Mouse (Mus musculus) midbrain, embryonic 16.5 days (tissue): ENCODE measurements around the gene Ctsw. TPM values are rescaled to one million over a fixed set of nuclear protein-coding genes. Genes with fewer than 3 reads are reported as not detected.

Experiments used
- ATAC-seq: fragments of 200-750 bp; cut with Nextera tagmentation; 2 replicates; pipeline ENCODE4 v1.8.0; 2017; ENCODE audit warnings: moderate TSS enrichment
- H3K27ac ChIP-seq: fragments of 300-500 bp; sonication (generic); 2 replicates; pipeline ENCODE4 v1.5.1; 2014; ENCODE audit warnings: mild to moderate bottlenecking, low read length, mixed read lengths
- H3K27me3 ChIP-seq: fragments of 300-500 bp; sonication (generic); 2 replicates; pipeline ENCODE4 v1.6.1; 2014; ENCODE audit warnings: low read depth, low read length, mixed read lengths; ENCODE audit not compliant: control insufficient read depth, insufficient read depth
- H3K36me3 ChIP-seq: fragments of 300-500 bp; sonication (generic); 2 replicates; pipeline ENCODE4 v1.6.1; 2014; ENCODE audit warnings: mild to moderate bottlenecking, low read length, moderate library complexity, mixed read lengths; ENCODE audit not compliant: control insufficient read depth, insufficient read depth
- H3K4me1 ChIP-seq: fragments of 300-500 bp; sonication (generic); 2 replicates; pipeline ENCODE4 v1.6.1; 2014; ENCODE audit warnings: mild to moderate bottlenecking, low read length, mixed read lengths; ENCODE audit not compliant: control insufficient read depth, insufficient read depth
- H3K4me2 ChIP-seq: fragments of 300-500 bp; sonication (generic); 2 replicates; pipeline ENCODE4 v1.6.1; 2014; ENCODE audit warnings: mild to moderate bottlenecking, low read length, mixed read lengths
- H3K4me3 ChIP-seq: fragments of 300-500 bp; sonication (generic); 2 replicates; pipeline ENCODE4 v1.5.1; 2014; ENCODE audit warnings: low read depth, mild to moderate bottlenecking, low read length, moderate library complexity, mixed read lengths
- H3K9ac ChIP-seq: fragments of 300-500 bp; sonication (generic); 2 replicates; pipeline ENCODE4 v1.6.1; 2014; ENCODE audit warnings: low read depth, low read length, mixed read lengths
- H3K9me3 ChIP-seq: fragments of 300-500 bp; sonication (generic); replicated peaks from 2 replicates; pipeline ENCODE4 v1.6.1; 2014; ENCODE audit warnings: mild to moderate bottlenecking, low read length, mixed read lengths; ENCODE audit not compliant: control insufficient read depth, poor library complexity, severe bottlenecking
- WGBS: fragments of 180-500 bp; shearing (Covaris S2); extraction: QIAGEN DNeasy Blood & Tissue Kit; methylation state at CpG from one replicate; pipeline ENCODE4 v1.1.7; 2014; 5-methylcytosine and 5-hydroxymethylcytosine counted together
- polyA plus RNA-seq: library from polyadenylated mRNA; unstranded; fragments of >200 nt; fragmentation: Nextera tagmentation; extraction: Ambion mirVana; gene quantifications from 2 replicates; pipeline ENCODE4 v1.2.1, GENCODE M21; 2015

Ctsw gene
- polyA plus RNA-seq, 1 experiment from 2014 or later: 5.2 TPM

DNA sequence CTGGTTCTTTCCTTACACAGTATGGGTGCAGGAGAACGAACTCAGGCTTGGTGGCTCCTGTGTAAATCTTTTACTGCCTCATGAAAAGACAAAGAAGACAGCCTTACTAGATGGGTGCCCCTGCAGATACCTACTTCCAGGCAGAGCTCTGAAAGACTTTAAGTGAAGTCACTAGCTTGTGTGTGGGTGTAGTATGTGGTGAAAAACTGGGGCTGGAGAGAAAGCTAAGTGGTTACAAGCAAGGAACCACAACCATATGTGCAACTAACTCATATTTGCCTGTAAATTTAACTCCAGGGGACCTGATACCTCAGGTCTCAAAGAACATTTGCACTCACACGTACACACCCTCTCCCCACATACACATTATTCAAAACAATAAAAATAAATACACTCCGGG lies 8.4 kb downstream of the Ctsw start:
- H3K9me3 ChIP-seq: no peaks in the 10 kb centered on the region
- H3K4me1 ChIP-seq: peaks cover 45% of the 10 kb centered on the region
- H3K4me2 ChIP-seq: peak overlapping the region; percentile 98
- H3K27me3 ChIP-seq: no peaks in the 10 kb centered on the region
- peaks cover 5% of the 10 kb centered on the region; the same call in 1 of the 2 replicates for H3K36me3 ChIP-seq
- peak overlapping the region; percentile 87 for H3K9ac ChIP-seq
- ATAC-seq: no peak
- 28% methylated on average over 3 of the region's 3 CpGs for WGBS
- peak overlapping the region; percentile 84 for H3K4me3 ChIP-seq
- peak overlapping the region; percentile 86 for H3K27ac ChIP-seq

DNA sequence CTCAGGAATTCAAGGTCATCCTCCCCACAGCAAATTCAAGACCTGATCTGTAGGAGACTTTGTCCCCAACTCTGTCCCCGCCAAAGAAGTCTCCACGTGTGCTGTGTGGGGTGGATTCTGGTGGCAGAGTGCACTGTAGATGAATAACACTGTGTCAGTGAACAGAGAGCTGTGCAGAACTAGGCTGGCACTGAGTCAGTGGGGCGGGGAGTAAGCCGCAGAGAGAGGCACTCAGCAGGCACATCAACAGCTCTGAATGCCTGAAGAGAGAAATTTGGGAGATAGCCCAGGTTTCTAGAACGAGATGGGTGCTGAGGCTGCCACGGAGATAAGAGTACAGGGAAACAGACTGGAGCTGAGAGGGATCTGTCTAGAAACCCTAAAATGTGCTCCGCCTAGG lies 9.3 kb downstream of the Ctsw start:
- Histone ChIP-seq H3K4me1 (peaks cover 44% of the 10 kb centered on the region), H3K9me3 (no peaks in the 10 kb centered on the region)
- 67% methylated on average over 7 of the region's 7 CpGs for WGBS

DNA sequence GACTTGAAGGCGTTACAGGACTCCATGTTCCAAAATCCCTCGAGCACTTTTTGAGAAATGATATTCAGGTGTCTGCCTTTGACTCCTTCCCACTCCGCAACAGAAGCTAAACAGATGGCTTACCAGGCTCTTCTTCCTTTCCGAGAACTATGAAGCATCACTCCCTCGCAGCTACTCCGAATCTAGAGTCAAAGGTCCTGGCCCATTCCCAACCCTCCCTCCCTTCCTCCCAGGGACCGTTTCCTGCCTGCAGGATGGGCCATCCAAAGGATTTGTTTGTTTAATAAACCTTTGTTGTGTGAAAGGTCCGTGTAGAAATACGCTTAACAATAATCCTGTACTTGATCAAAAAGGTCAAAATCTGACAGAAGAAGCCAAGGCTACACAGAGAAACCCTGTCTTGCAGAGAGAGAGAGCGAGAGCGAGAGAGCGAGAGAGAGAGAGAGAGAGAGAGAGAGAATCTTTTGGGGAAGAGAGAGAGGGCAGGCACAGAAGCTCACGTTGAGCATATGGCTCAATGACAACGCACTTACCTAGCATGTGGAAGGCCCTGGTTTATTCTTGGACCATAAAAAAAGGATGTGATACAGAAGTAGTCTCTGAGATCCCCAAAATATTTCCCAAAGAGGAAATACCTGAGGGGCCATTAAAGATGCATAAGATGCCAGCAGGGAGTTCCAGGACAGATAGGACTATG lies 10.4 kb downstream of the Ctsw start, which contains the start of gene Ccdc85b:
Gene Ccdc85b, minus strand, starts transcription at position 149 of the 697 bp plus-strand sequence.
- Histone ChIP-seq H3K4me2 (peak within 1 kb of the TSS; percentile 98), H3K4me1 (peaks cover 39% of the 10 kb centered on the region), H3K9me3 (no peaks in the 10 kb centered on the region), H3K9ac (peak within 1 kb of the TSS; percentile 95), H3K4me3 (peak within 1 kb of the TSS; percentile 82), H3K27ac (peak within 1 kb of the TSS; percentile 98), H3K36me3 (no peaks in the 10 kb centered on the region), H3K27me3 (no peaks in the 10 kb centered on the region)
- no peak; the same call in 1 of the 2 replicates for ATAC-seq
- WGBS: 18% methylated on average over 14 of the region's 14 CpGs

More for the DNA sequence above, 9.3 kb downstream of the Ctsw start:
- no peak overlapping the region for H3K4me2 ChIP-seq
- H3K27me3 ChIP-seq: no peaks in the 10 kb centered on the region
- no peak overlapping the region for H3K9ac ChIP-seq
- no peak overlapping the region for H3K4me3 ChIP-seq
- H3K36me3 ChIP-seq: no peaks in the 10 kb centered on the region
- ATAC-seq: no peak
- no peak overlapping the region for H3K27ac ChIP-seq

DNA sequence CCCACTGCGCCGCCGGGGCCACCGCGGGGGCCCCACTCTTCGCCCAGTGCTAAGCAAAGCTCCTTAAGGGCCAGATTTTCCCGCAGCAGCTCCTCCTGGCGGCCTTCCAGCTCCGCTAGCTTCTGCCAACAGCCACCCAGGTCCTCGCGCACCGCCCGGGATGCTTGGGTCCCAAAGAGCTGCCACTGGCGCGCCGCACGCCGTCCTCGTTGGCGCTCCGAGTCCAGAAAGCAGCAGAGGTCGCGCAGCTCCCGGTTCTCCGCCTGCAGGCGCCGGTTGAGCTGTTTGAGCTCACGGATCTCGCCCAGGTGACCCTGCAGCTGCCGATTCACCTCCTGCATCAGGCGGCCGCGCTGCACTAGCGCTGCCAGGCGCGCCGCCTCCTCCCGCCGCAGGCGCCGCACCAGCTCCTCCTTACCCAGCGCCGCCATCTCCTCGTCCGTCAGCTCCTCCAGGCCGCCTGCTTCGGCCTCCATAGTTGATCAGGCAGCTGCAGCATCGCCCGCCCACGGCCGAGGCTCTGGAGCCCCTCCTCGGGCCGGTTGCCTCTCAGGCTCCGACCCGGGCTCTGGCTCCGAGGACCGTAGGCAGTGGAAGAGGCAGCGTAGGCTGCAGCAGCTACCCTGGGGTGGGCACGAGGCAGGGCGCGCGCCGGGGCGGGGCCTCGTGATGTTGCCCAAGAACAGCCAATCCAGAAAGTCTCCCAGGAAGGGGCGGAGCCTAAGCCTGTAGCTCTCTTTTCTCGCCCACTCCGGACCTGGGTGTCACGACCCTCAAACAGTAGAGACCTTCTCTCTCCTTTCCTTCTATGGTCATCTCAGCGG lies 11.2 kb downstream of the Ctsw start:
- Histone ChIP-seq H3K27ac (peak overlapping the region; percentile 98), H3K27me3 (no peaks in the 10 kb centered on the region), H3K9me3 (no peaks in the 10 kb centered on the region), H3K4me3 (peak overlapping the region; percentile 82), H3K4me2 (peak overlapping the region; percentile 98), H3K9ac (peak overlapping the region; percentile 95), H3K4me1 (peaks cover 39% of the 10 kb centered on the region), H3K36me3 (no peaks in the 10 kb centered on the region)
- peak; percentile 94 for ATAC-seq
- 0% methylated on average over 69 of the region's 70 CpGs for WGBS

DNA sequence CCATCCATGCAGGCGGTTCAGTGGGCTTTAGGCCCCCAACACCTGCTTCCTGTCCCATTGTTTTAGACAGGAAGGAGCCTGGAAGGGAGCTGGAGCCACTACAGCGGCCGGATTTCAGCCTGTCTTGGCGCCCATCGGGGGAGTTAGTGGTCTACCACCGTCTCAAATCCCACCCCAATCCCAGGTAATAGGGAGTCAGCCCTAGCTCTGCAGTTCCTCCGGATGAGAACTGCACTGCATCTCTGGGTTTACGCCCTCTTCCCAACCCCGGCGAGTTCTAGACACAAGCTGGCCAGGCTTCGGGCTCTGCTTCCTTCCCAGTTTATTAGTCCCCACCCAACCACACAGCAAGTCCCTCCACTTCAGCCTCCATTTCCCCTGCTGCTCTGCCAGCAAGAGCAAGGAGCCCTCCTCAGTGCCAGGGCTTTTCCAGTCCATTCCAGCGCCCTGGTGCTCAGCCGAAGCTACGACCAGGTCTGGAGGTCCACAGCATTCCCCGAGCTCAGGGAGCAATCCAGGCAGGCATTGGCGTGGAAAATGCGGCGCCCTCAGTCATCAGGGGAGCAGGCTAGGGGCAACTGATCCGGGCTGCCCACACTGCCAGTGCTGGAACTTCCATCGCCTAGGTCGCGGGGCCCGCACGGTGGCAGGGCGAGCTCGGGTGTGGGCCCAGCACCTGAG lies 11.9 kb downstream of the Ctsw start:
- ATAC-seq: no peak; the same call in 1 of the 2 replicates
- 5% methylated on average over 26 of the region's 26 CpGs for WGBS
- H3K36me3 ChIP-seq: no peaks in the 10 kb centered on the region
- H3K9ac ChIP-seq: peak overlapping the region; percentile 95
- H3K9me3 ChIP-seq: no peaks in the 10 kb centered on the region
- H3K4me1 ChIP-seq: peaks cover 36% of the 10 kb centered on the region
- H3K4me3 ChIP-seq: peak overlapping the region; percentile 82
- H3K27ac ChIP-seq: peak overlapping the region; percentile 98
- H3K4me2 ChIP-seq: peak overlapping the region; percentile 98
- H3K27me3 ChIP-seq: no peaks in the 10 kb centered on the region

DNA sequence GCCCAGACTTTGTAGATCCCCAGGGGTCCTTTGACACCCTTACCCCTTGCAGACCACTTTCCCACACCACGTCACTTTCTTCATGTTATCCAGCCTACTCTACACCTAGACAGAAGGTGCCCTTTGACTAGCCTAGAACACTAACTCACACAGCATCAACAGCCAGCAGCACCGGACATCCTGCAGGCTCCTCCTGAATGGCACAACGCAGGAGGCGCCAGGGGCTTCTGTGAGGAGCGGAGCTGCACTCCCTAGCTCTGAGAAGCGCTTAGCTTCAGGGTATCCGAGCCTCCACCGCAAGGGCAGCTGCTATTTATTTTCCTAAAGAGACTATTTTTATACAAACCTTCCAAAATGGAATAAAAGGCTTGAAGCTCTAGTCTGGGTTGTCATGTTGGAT lies 12.7 kb downstream of the Ctsw start:
- no peaks in the 10 kb centered on the region; the same call in 1 of the 2 replicates for H3K27me3 ChIP-seq
- H3K4me3 ChIP-seq: peak overlapping the region; percentile 82
- ATAC-seq: no peak
- peaks cover 31% of the 10 kb centered on the region for H3K4me1 ChIP-seq
- peak overlapping the region; percentile 95 for H3K9ac ChIP-seq
- WGBS: 50% methylated on average over 8 of the region's 8 CpGs
- no peaks in the 10 kb centered on the region for H3K36me3 ChIP-seq
- peak overlapping the region; percentile 98 for H3K4me2 ChIP-seq
- H3K27ac ChIP-seq: peak overlapping the region; percentile 98; the same call in 1 of the 2 replicates
- no peaks in the 10 kb centered on the region for H3K9me3 ChIP-seq

DNA sequence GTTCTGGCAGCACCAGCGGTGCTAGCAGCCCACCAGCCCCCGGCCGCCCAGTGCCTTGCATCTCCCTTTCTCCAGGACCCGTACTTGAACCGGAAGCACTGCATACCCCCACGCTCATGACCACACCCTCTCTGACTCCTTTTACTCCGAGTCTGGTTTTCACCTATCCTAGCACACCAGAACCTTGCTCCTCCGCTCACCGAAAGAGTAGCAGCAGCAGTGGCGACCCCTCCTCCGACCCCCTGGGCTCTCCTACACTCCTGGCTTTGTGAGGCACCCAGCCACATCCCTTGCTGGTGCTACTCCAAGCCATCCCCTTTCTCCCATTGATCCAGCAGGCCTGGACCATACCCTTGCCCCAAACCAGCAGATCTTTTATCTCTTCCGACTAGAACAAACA lies 13.3 kb downstream of the Ctsw start:
- H3K4me3 ChIP-seq: no peak overlapping the region
- peaks cover 4% of the 10 kb centered on the region; the same call in 1 of the 2 replicates for H3K27me3 ChIP-seq
- no peak for ATAC-seq
- peak overlapping the region; percentile 98 for H3K4me2 ChIP-seq
- no peak overlapping the region for H3K27ac ChIP-seq
- peak overlapping the region; percentile 13 for H3K9ac ChIP-seq
- no peaks in the 10 kb centered on the region for H3K36me3 ChIP-seq
- no peaks in the 10 kb centered on the region for H3K9me3 ChIP-seq
- peaks cover 30% of the 10 kb centered on the region for H3K4me1 ChIP-seq
- WGBS: 84% methylated on average over 12 of the region's 12 CpGs

DNA sequence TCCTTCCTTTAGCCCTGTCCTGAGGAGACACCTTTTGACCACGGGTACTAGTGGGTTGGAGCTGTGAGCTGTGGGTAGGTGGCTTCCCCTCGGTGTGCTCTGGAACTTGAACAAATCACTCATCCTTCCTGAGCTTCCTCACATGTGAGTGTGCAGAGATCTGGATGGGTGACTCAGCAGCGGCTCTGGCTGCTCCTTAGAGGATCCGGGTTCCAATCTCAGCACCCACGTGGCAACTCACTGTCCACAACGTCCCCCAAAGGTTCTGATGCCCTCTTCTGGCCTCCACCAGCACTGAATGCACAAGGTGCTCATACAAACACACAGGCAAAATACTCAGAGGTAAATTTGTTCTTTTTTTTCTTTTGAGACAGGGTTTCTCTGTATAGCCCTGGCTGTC lies 16.5 kb downstream of the Ctsw start:
- Histone ChIP-seq H3K4me2 (no peak overlapping the region), H3K27me3 (peaks cover 33% of the 10 kb centered on the region), H3K36me3 (no peaks in the 10 kb centered on the region), H3K4me1 (peaks cover 25% of the 10 kb centered on the region), H3K27ac (no peak overlapping the region), H3K4me3 (no peak overlapping the region), H3K9ac (no peak overlapping the region), H3K9me3 (no peaks in the 10 kb centered on the region)
- ATAC-seq: no peak
- 83% methylated on average over 6 of the region's 6 CpGs for WGBS
